Mouse (Mus musculus) megakaryocyte progenitor cell, adult 5-6 weeks (primary cell): ENCODE results near the gene Iars. TPM values are rescaled to one million over a fixed set of nuclear protein-coding genes. Genes with fewer than 3 reads are reported as not detected.

ENCODE experiments used
- ATAC-seq: replicated peaks from 2 replicates; pipeline ENCODE4 v1.8.0; 2016; ENCODE audit warnings: mild to moderate bottlenecking, moderate TSS enrichment, inconsistent platforms; ENCODE audit not compliant: poor library complexity
- total RNA-seq, 2 experiments: library from RNA; stranded (forward) in 1 of 2; stranded (reverse) in 1 of 2; fragments of 157-497, 149-512 nt in 1 of 2; fragments of 200-1000 nt in 1 of 2; gene quantifications; 2 replicates each; pipeline versions ENCODE4 v1.2.3 to v1.2.4; 2015 to 2017

The Iars gene
- total RNA-seq (2015): 81.6 and 83.7 TPM in 2 replicates
- total RNA-seq (2017): 73.1 and 77.1 TPM in 2 replicates

DNA sequence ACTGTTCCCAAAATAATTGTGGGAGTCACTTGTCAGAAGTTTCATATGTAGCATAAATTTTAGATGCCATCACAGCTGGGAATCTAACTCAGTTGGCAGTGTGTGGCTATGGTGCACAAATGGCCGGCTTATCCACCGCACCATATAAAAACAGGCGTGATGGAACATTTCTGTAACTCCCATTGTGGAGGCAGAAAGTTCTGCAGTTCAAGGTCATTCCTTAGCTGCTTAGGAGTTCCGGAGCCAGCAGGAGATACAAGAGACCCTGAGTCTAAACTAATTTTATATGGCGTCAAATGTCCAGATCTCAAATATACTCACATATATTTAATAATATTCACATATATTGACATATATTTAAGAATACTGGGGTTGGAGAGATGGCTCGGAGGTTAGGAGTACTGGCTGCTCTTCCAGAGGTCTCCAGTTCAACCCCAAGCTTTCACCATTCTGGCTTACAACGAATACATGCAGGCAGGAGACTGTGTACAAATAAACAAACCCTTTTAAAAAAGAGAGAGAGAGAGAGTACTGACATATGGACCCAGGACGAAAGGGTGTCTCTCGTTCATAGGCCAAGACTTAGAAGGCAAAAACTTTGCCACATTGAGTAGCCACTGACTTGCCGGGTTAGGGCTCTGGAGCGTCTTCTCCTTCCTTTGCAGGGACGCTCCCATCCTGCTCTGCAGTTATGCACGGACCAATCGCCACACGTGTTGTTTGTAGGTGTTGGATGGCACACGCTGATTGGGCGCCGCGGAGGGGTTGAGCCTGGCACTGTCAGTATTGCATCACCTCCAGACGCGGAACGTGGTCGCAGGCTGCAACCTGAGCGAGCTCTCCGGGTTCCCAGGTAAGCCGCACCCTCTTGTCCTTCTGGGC, at the start of gene Iars:
Gene Iars, plus strand, starts transcription at position 750 of the 882 bp plus-strand sequence.
- ATAC-seq: peak; percentile 99

DNA sequence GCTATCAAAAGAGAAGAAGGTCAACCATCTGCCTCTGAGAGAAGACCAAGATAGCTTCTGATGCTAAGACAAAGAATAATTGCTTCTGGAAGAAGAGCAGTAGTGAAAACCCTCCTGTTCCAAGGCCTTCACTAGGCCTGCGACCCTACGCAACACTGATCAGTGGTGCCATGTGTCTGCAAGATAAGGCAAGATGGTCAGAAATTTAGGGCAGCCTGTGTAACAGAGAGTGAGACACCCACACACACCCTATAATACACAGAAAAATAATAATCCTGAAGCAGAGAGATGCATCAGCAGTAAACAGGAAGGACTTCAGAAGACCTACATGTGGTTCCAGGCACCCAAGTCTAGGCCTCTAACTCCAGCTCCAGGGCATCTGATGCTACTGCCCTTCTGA, 41.9 kb upstream of the Iars start:
- peak; percentile 63 for ATAC-seq

DNA sequence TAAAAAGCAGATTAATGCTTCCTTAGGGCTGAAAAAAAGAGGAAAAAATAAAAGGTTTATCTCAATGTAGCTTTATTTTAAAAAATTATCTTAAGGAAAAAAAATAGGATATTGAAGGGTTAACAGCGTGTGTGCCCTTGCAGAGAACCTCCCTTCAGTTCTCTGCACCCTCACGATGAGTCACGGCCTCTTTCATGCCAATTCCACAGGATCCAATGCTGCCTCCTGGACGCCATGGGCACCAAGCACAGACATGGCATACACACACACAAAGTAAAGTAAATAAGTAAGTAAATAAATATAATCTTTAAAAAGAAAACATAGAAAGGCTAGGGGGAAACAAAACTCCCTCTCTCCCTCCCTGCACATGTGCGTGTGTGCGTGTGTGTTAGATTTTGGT, 39.2 kb upstream of the Iars start:
- no peak for ATAC-seq

DNA sequence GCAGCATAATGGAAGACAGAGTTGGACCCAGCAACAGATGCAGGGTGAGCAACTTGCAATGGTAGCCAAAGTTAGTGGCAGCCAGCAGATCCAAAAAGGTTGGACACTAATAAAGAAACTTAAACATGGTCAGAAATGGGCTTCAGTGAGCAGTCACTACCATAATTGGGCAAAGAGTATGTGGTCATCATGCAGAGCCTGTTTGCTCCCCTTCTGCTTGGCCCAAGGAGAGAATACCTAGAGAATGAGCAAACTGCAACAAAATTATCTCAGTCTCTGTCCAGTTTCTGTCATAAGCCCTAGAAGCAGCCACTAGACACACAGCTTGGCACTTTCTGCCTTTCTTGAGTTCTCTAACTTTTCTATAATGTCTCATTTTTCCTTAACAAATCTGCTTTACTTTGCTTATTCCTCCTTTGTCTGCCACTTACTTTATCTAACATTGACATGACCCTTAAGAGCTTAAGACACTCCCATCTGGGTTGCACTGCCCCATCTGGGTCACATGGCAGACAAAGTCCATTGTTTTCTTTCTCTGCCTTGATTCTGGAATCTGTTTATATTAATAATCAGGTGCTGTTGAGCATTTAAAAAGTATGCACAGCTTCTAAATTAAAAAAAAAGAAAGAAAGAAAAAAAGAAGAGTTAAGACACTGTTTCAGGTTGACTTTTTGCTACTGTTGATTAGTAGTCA, 38.1 kb upstream of the Iars start:
- ATAC-seq: no peak

DNA sequence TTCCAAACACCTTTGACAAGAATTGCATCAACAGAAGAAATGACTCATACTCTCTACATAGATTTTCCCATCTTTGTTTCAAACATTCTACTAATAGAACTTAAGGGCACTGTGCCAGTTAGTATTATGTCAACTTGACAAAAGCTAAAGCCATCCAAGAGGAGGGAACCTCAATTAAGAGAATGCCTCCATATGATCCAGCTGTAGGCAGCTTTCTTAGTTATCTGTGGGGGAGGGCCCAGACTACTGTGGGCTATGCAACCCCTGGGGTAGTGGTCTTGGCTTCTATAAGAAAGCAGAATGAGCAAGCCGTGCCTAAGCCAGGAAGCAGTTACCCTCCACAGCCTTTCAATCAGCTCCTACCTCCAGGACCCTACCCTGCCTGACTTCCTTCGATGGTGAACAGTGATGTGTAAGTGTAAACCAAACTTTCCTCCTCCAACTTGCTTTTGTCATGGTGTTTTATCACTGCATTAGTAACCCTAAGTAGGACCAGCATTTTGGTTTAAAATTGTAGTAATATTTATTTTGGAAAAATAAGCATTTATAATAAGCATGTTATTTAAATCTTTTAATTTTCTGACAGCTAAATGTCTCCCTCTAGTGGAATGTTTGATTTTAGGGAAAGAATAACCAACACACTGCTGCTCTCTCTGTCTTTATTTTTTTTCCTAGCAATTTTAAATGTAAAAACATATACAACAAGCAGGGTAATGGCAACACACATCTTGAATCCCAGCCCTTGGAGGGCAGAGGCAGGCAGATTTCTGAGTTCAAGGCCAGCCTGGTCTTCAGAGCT, 37.0 kb upstream of the Iars start:
- 0 out of 2 replicates have a peak, but pooled peaks have one; percentile 50 for ATAC-seq

- ATAC-seq: no peak
These were observed 35.9 kb upstream of the Iars start for GRCm38 (mm10) chr13:49646019-49646418.

GRCm38 (mm10) chr13:49651136-49651535, 30.8 kb upstream of the Iars start:
- no peak for ATAC-seq

DNA sequence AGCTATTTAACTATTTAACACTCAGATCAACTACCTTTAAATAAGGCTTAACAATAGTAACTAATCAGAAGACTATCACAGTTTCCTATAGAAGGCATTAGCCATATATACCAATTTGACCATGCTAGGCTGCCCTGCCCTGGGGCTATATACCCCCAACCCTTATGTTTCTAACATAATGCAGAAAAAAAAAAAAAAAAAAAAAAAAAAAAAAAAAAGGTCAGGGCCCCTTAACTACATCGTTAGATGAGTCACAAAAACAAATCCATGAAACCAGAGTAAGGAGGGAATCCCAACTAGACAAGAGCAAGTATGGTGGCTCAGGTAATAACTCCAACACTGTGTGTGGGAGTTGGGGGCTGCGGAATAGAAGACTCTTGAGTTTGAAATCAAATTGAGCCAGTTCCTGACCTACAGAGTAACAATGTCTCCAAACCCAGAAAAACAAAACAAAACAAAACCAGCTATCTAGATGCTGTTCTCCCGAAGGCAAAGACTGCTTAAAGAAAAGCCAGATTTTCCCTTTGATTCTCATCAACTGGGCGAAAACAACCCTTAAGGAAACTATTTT, 30.0 kb upstream of the Iars start:
- ATAC-seq: no peak

GRCm38 (mm10) chr13:49652481-49653179, 29.3 kb upstream of the Iars start, which contains the start of the genes Cenpp and Nol8:
TSS of gene Cenpp (minus strand) at chr13:49652785.
TSS of gene Nol8 (plus strand) at chr13:49653078.
- ATAC-seq: peak; percentile 95

DNA sequence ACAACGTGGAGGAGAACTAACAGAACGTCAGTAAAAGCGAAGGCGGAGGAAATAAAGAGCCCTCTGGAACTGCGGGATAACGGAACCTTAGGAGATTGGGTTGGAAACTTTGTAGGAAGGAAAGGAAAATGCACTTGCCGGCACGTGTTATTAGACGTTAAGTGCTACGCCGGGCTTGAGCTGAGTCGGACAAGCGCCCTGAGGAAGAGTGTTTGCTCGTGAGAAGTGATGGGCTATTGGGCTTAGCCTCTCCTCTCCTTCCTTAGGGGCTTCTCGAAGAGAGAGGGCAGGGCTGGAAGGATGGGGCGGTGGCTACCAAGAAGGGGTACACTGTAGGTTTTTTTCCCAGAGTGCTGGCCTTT, 28.7 kb upstream of the Iars start:
- ATAC-seq: peak; percentile 53

GRCm38 (mm10) chr13:49677793-49678192, 4.1 kb upstream of the Iars start:
- ATAC-seq: no peak

DNA sequence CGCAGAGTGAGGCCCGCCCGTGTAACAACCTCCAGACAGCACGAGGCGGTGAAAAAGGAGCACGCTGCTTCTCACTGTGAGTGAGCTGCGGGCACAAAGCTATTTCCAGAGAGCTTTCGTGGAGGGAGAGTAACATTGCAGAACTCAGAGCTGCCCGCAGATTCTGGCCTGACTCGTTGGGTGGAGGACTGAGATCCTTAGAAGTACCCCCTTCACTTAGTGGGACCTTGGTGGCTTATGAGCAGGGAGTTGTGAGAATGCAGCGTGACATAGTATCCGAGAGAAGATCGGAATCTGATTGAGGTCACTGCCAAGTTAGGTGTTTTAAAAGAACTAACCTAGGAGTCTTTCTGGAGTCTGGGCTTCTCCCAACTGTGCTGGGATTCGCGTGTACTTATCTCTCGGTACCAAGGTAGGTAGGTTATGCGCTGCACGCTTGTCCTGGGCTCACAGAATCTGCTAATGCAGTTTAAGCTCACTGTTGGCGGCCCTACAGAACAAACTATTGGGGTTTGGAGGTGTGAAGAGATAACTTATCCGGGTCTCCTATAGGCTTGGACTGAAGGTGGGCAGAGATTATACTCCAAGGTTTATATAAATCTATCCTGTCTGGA, 440 bp downstream of the Iars start:
- ATAC-seq: peak; percentile 1; the same call in 1 of the 2 replicates

GRCm38 (mm10) chr13:49684266-49684665, 2.4 kb downstream of the Iars start:
- ATAC-seq: no peak

DNA sequence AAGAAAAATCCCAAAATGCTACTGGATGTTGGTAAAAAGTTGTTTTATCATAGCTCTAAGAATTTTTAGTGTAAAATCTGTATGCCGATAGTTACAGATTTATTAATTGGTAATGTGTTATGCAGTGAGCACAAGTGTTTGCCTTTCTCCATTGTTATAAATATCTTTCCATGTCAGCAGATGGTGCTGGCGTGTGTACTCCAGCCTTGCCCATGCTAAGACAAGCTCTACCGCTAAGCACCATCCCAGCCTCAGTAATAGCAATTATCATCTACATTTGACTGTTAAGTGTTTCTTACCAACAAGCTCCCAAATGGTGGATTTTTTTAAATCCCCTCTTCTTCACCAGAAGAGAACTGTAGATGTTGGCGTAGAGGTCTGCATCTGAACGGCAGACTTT, 9.2 kb downstream of the Iars start:
- ATAC-seq: no peak

GRCm38 (mm10) chr13:49703216-49703779, 21.4 kb downstream of the Iars start:
- ATAC-seq: no peak

DNA sequence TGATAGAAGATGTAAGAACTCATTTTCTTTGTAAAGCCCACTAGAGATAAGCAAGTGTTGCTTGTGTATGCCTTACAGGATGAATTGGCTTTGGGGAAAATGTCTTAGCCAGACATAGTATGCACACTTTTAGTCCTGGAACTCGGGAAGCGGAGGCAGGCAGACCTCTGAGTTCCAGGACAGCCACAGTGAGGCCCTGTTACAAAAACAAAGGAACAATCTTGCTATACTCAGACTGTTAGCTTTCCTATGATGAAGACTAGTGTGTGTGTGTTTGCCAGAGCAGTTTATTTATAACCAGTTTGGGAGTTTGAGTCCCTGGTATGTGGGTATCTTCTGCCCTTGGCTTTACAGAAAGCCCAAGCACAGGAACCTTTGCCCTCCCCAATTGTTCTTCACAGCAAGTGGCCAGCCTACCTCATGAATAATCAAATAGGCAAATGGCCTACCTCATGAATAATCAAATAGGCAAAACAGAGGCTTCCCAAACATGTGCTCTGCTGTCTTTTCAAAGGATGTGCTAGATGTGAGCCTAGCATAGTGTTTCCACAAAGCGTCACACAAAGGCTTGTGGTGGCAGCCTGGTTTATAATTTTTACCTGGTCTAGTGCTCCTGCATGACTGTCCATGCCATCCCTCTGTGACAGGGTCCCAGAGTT, 24.3 kb downstream of the Iars start:
- ATAC-seq: no peak

DNA sequence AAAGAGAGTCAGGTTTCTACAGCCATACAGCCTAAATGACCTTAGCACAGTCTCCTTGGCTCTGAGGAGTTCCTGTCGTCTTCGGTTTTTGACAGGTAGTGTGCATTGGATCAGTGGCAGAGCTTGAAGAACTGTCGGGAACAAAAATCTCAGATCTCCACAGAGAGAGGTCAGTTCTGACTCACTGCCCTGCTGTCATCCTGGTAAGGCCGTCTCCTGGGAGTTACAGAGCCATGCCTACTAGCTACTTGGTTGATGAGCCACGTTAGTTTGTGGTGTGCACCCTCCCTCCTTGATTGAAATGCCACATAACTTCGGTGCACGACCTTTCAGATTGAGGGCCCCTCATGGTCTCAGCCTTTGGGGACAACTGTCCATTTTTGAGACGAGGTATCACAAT, 26.4 kb downstream of the Iars start:
- no peak for ATAC-seq

DNA sequence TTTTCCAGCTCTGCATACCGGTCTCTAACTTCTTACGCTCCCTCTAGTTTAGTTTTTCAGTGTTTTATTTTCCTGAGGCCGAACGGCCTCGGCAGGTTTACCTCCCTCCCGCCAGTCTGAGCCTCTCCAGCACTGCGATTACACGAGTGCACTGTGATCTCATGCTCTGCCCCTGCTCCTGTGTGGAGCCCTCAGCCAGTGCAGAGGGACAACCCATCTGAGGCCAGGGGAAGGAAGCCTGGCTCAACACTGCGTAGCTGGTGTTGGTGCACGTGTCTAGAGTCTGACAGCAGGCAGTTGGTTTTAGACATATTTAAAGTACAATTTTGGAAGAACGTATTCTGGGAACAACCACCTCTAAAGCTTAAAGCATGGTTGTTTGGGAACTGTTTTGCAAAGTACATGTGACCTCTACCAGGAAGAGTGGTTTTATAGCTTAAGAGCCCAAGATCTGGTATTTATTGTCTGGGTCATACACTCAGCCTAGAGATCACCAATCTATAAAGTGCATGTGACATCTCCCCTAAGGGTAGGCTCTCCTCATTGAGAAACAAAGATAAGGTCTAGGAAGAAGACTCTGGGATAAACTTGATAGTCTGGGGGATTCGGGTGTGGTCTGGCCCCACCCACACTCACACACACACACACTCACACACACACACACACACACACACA, 30.3 kb downstream of the Iars start:
- ATAC-seq: 0 out of 2 replicates have a peak, but pooled peaks have one; percentile 17
